Mouse (Mus musculus): ENCODE measurements around the gene 1700086D15Rik. TPM values are rescaled to one million over a fixed set of nuclear protein-coding genes. Genes with fewer than 3 reads are reported as not detected.

1700086D15Rik gene
- total RNA-seq (2021), result under 1 TPM; 0.68 to 0.81 TPM
- long read RNA-seq, experiment 1, result 0 reads
- long read RNA-seq, experiment 2, result 0 reads

- DNase-seq (ENCODE audit: low spot score in 2 of 2), result no peak
These were observed at the start of gene 1700086D15Rik for GRCm38 (mm10) chr11:65159791-65160190. Gene 1700086D15Rik, minus strand, starts transcription at chr11:65159891.

- DNase-seq (ENCODE audit: low spot score in 2 of 2), result no peak
These were observed 49.8 kb upstream of the 1700086D15Rik start for GRCm38 (mm10) chr11:65209441-65209840.

GRCm38 (mm10) chr11:65205306-65205705, 45.6 kb upstream of the 1700086D15Rik start:
- DNase-seq (ENCODE audit: low spot score in 2 of 2), result no peak

GRCm38 (mm10) chr11:65204651-65205050, 45.0 kb upstream of the 1700086D15Rik start:
- DNase-seq (ENCODE audit: low spot score in 2 of 2), result no peak

GRCm38 (mm10) chr11:65203020-65203419, 43.3 kb upstream of the 1700086D15Rik start:
- no peak for DNase-seq (ENCODE audit: low spot score in 2 of 2)

GRCm38 (mm10) chr11:65202236-65202635, 42.5 kb upstream of the 1700086D15Rik start:
- DNase-seq (ENCODE audit: low spot score in 2 of 2), result no peak

GRCm38 (mm10) chr11:65198026-65198425, 38.3 kb upstream of the 1700086D15Rik start:
- DNase-seq (ENCODE audit: low spot score in 2 of 2), result no peak

GRCm38 (mm10) chr11:65197280-65197679, 37.6 kb upstream of the 1700086D15Rik start:
- peak; percentile 23 to 33 for DNase-seq (ENCODE audit: low spot score in 2 of 2)

- DNase-seq (ENCODE audit: low spot score in 2 of 2), result no peak
These were observed 27.3 kb upstream of the 1700086D15Rik start for GRCm38 (mm10) chr11:65186974-65187373.

- DNase-seq (ENCODE audit: low spot score in 2 of 2), result no peak
These were observed 25.4 kb upstream of the 1700086D15Rik start for GRCm38 (mm10) chr11:65185114-65185513.

- DNase-seq (ENCODE audit: low spot score in 2 of 2), result no peak
These were observed 10.5 kb upstream of the 1700086D15Rik start for GRCm38 (mm10) chr11:65170121-65170750.

GRCm38 (mm10) chr11:65162767-65163120, 3.1 kb upstream of the 1700086D15Rik start, which contains the start of gene Arhgap44:
Gene Arhgap44, minus strand, starts transcription at chr11:65162961.
- DNase-seq (ENCODE audit: low spot score in 2 of 2), result peak; percentile 26 to 39

GRCm38 (mm10) chr11:65161881-65162766, 2.4 kb upstream of the 1700086D15Rik start:
- no peak for DNase-seq (ENCODE audit: low spot score in 2 of 2)

- no peak for DNase-seq (ENCODE audit: low spot score in 2 of 2)
These were observed 1.5 kb upstream of the 1700086D15Rik start for GRCm38 (mm10) chr11:65160991-65161880.

- DNase-seq (ENCODE audit: low spot score in 2 of 2), result no peak
These were observed 1.1 kb downstream of the 1700086D15Rik start for GRCm38 (mm10) chr11:65158658-65158990.

- DNase-seq (ENCODE audit: low spot score in 2 of 2), result no peak
These were observed 1.6 kb downstream of the 1700086D15Rik start for GRCm38 (mm10) chr11:65157966-65158657.

- no peak for DNase-seq (ENCODE audit: low spot score in 2 of 2)
These were observed 6.7 kb downstream of the 1700086D15Rik start for GRCm38 (mm10) chr11:65153006-65153405.

- no peak for DNase-seq (ENCODE audit: low spot score in 2 of 2)
These were observed 11.2 kb downstream of the 1700086D15Rik start for GRCm38 (mm10) chr11:65148441-65148840.

GRCm38 (mm10) chr11:65142838-65143417, 16.8 kb downstream of the 1700086D15Rik start:
- DNase-seq (ENCODE audit: low spot score in 2 of 2), result no peak

- no peak for DNase-seq (ENCODE audit: low spot score in 2 of 2)
These were observed 20.7 kb downstream of the 1700086D15Rik start for GRCm38 (mm10) chr11:65139030-65139429.
